10 mouse cellular contexts compared by ENCODE assay signal in genomic region chr13:109736290-109737078, GRCm38 (mm10).
DNase-seq lines count a peak whose midpoint lies in the region; ATAC-seq and TF ChIP-seq lines count a peak whose summit lies in the region.
"Had no signal": no experiment of that assay in that cellular context is flagged by ENCODE, and none has a peak within 500 bp of the region (broad histone marks: within the 10 kb centered on the region; RNA-seq: fewer than 3 reads in every experiment).

No protein-coding gene starts in this region.

- peak; percentile 38; the same call in 1 of the 2 replicates for ATAC-seq in neural tube, embryonic 14.5 days (ENCODE audit: low read depth)
- peak; percentile 71 for ATAC-seq in erythroid progenitor cell, adult 5-6 weeks (replicated peaks; ENCODE audit: low FRiP score, poor library complexity, severe bottlenecking)
- ATAC-seq in stomach, postnatal 0 days (ENCODE audit: low FRiP score, low TSS enrichment), result no peak

- H3K4me2 ChIP-seq in neural tube, embryonic 14.5 days (ENCODE audit: low read depth, low read length), result no peak overlapping the region
- H3K4me2 ChIP-seq in stomach, postnatal 0 days (replicated peaks; ENCODE audit: low read depth), result no peak overlapping the region

- no peaks in the 10 kb centered on the region for H3K9me3 ChIP-seq in neural tube, embryonic 14.5 days (ENCODE audit: control insufficient read depth, low read length)
- no peaks in the 10 kb centered on the region for H3K9me3 ChIP-seq in stomach, postnatal 0 days (ENCODE audit: control insufficient read depth, low read length)
- H3K9me3 ChIP-seq: megakaryocyte, embryonic 14.5 days had no signal

- H3K27ac ChIP-seq in neural tube, embryonic 14.5 days (ENCODE audit: low read depth, low read length), result no peak overlapping the region
- H3K27ac ChIP-seq in stomach, postnatal 0 days (replicated peaks), result no peak overlapping the region

- H3K36me3 ChIP-seq in neural tube, embryonic 14.5 days (ENCODE audit: control insufficient read depth, insufficient read depth, low read length), result no peaks in the 10 kb centered on the region
- no peaks in the 10 kb centered on the region for H3K36me3 ChIP-seq in stomach, postnatal 0 days (ENCODE audit: control insufficient read depth, insufficient read depth, low read length)

- TF ChIP-seq CTCF in stomach, postnatal 0 days (IDR thresholded peaks at IDR 0.05; ENCODE audit: low read depth), result peak; percentile 80

- DNase-seq in heart, adult 8-10 months (ENCODE audit: low spot score), result peak; percentile 35
- DNase-seq in heart, adult 9 months (ENCODE audit: low spot score in 2 of 2), result no peak
- DNase-seq in neural tube, embryonic 10.5 days (ENCODE audit: extremely low spot score, low spot score), result no peak
- DNase-seq in stomach, postnatal 0 days (ENCODE audit: low spot score), result no peak
- no peak for DNase-seq in gastrocnemius, postnatal 14 days
- no peak for DNase-seq in left cerebral cortex, postnatal 10 days (ENCODE audit: extremely low spot score in 1 of 2, low spot score in 2 of 2)
- DNase-seq: kidney, postnatal 25 days had no signal

- H3K4me1 ChIP-seq in neural tube, embryonic 14.5 days (ENCODE audit: control insufficient read depth, insufficient read depth, low read length), result no peaks in the 10 kb centered on the region
- H3K4me1 ChIP-seq in stomach, postnatal 0 days (replicated peaks; ENCODE audit: control insufficient read depth, insufficient read depth), result no peaks in the 10 kb centered on the region
- H3K4me1 ChIP-seq: megakaryocyte, embryonic 14.5 days had no signal

- 42% methylated on average over 8 of the region's 8 CpGs for WGBS in neural tube, embryonic 14.5 days
- WGBS in stomach, postnatal 0 days, result 39% methylated on average over 8 of the region's 8 CpGs

- no peak overlapping the region for H3K9ac ChIP-seq in neural tube, embryonic 14.5 days (replicated peaks; ENCODE audit: low read depth, low read length)
- H3K9ac ChIP-seq in stomach, postnatal 0 days (ENCODE audit: low read length), result no peak overlapping the region

- no peak overlapping the region for H3K4me3 ChIP-seq in neural tube, embryonic 14.5 days (ENCODE audit: low read depth, low read length)
- H3K4me3 ChIP-seq in stomach, postnatal 0 days (ENCODE audit: low read depth, low read length), result no peak overlapping the region
- H3K4me3 ChIP-seq: megakaryocyte, embryonic 14.5 days had no signal

- intact Hi-C loops in gastrocnemius, postnatal 14 days (cut with DNase I; ENCODE audit: low total_unique reads), result loop anchor here (5.0 kb wide), 1 partner anchor 119 kb away; no protein-coding TSS in a partner anchor
- intact Hi-C loops in left cerebral cortex, postnatal 10 days (cut with DNase I), result no loop called here

- H3K27me3 ChIP-seq in neural tube, embryonic 14.5 days (ENCODE audit: control insufficient read depth, insufficient read depth, low read length), result no peaks in the 10 kb centered on the region
- H3K27me3 ChIP-seq in stomach, postnatal 0 days (ENCODE audit: control insufficient read depth, insufficient read depth, low read length), result no peaks in the 10 kb centered on the region
- H3K27me3 ChIP-seq: megakaryocyte, embryonic 14.5 days had no signal

- TF ChIP-seq EP300 in stomach, postnatal 0 days (optimal IDR thresholded peaks at IDR 0.05), result no peak
